Mouse (Mus musculus) ES-Bruce4 (cell line): ENCODE results near the gene Pex14.

Source experiments
- CTCF ChIP-seq: IDR thresholded peaks from one replicate; pipeline ENCODE4 v1.8.1; 2011; ENCODE audit warnings: low read depth, low read length
- EP300 ChIP-seq: IDR thresholded peaks from 2 replicates; pipeline ENCODE4 v1.6.1; 2011; ENCODE audit warnings: low read depth, low read length; ENCODE audit not compliant: insufficient read depth

DNA sequence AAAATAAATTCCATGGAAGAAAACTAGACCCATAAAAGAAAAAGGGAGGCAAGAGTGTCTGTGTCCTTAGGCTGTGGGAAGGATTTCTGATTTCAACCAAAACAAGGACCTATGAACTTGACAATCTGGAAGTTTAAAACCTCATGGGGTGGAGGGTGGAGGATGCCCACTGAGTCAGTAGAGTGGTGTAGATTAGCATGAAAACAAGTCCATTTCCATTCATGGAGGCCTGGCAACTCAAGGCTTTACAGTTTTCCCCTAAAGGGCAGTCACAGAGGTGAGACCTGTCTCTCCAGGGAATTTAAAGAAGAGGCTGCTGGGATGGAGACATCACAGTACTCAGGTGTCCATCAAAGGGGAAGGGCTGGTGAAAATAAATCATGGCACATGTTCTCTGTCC lies 78.7 kb downstream of the Pex14 start:
- TF ChIP-seq CTCF (no peak), EP300 (no peak)
